Mouse (Mus musculus) layer of hippocampus, postnatal 14 days (tissue): Measurements from ENCODE around the gene Mindy4. TPM values are rescaled to one million over a fixed set of nuclear protein-coding genes. Genes with fewer than 3 reads are reported as not detected.
"Not testable (repeated sequence)": the region's sequence is repeated elsewhere in the genome, so short reads cannot be mapped to it uniquely, and the experiment has no call there.

ENCODE experiments used
- DNase-seq, 2 experiments: peaks; one replicate each; pipeline ENCODE4 v3.0.0; 2021 to 2022; ENCODE audit warnings: low spot score in 2 of 2, mixed read lengths in 1 of 2
- long read RNA-seq, 2 experiments: library from polyadenylated mRNA; stranded (forward); transcript quantifications; one replicate each; pipeline ENCODE4 v2.0.0; 2021
- total RNA-seq, 2 experiments: library from RNA; stranded (reverse); gene quantifications; 2 replicates each; pipeline ENCODE4 v1.2.3; 2021

Gene Mindy4
- total RNA-seq = 10 to 100 TPM in 1 of 2 experiments, 1 to 10 TPM in 1; 10.0 to 11.9 TPM
- long read RNA-seq, experiment 1, full-length matches to known transcripts = 3 of 10 reads
- long read RNA-seq, experiment 1, partial matches to known transcripts = 2 of 10 reads
- long read RNA-seq, experiment 1, other reads (novel, unspliced or antisense) = 5 of 10 reads
- long read RNA-seq, experiment 2, full-length matches to known transcripts = 4 of 7 reads
- long read RNA-seq, experiment 2, partial matches to known transcripts = 0 of 7 reads
- long read RNA-seq, experiment 2, other reads (novel, unspliced or antisense) = 3 of 7 reads

GRCm38 (mm10) chr6:55202913-55203910, at the start of gene Mindy4:
Mindy4 (plus strand) TSS chr6:55203383.
- DNase-seq = peak; percentile 83 to 93

GRCm38 (mm10) chr6:55159256-55159655, 43.9 kb upstream of the Mindy4 start:
- no peak for DNase-seq

- DNase-seq = peak; percentile 57 to 76
Measured at GRCm38 (mm10) chr6:55161311-55161761, 41.8 kb upstream of the Mindy4 start.

- no peak for DNase-seq
Measured at GRCm38 (mm10) chr6:55163046-55163584, 40.1 kb upstream of the Mindy4 start.

- DNase-seq = peak; percentile 69 to 88
Measured at GRCm38 (mm10) chr6:55166777-55167463, 36.3 kb upstream of the Mindy4 start.

- DNase-seq = no peak
Measured at GRCm38 (mm10) chr6:55169818-55170217, 33.4 kb upstream of the Mindy4 start.

- DNase-seq = peak in 1 of 2 experiments; percentile 38
Measured at GRCm38 (mm10) chr6:55171638-55172037, 31.5 kb upstream of the Mindy4 start.

GRCm38 (mm10) chr6:55173171-55173570, 30.0 kb upstream of the Mindy4 start:
- DNase-seq = no peak

- no peak for DNase-seq
Measured at GRCm38 (mm10) chr6:55173941-55174349, 29.2 kb upstream of the Mindy4 start.

GRCm38 (mm10) chr6:55174741-55175181, 28.4 kb upstream of the Mindy4 start, which contains the start of gene Inmt:
Inmt (minus strand) TSS chr6:55175043.
- DNase-seq = no peak

- DNase-seq = no peak
Measured at GRCm38 (mm10) chr6:55175456-55175855, 27.7 kb upstream of the Mindy4 start.

- DNase-seq = no peak
Measured at GRCm38 (mm10) chr6:55175892-55176291, 27.3 kb upstream of the Mindy4 start.

GRCm38 (mm10) chr6:55177060-55177732, 26.0 kb upstream of the Mindy4 start:
- peak; percentile 16 to 36 for DNase-seq

- no peak for DNase-seq
Measured at GRCm38 (mm10) chr6:55179560-55179959, 23.6 kb upstream of the Mindy4 start.

GRCm38 (mm10) chr6:55182655-55183430, 20.3 kb upstream of the Mindy4 start:
- DNase-seq = no peak

GRCm38 (mm10) chr6:55187827-55188226, 15.4 kb upstream of the Mindy4 start:
- DNase-seq = not testable (repeated sequence)

GRCm38 (mm10) chr6:55189406-55189805, 13.8 kb upstream of the Mindy4 start:
- DNase-seq = no peak

- no peak for DNase-seq
Measured at GRCm38 (mm10) chr6:55191537-55191936, 11.6 kb upstream of the Mindy4 start.

GRCm38 (mm10) chr6:55193171-55193570, 10.0 kb upstream of the Mindy4 start:
- no peak for DNase-seq
